8 mouse cellular contexts compared by ENCODE assay signal in genomic region chr2:129258475-129259211, GRCm38 (mm10). TPM values are rescaled to one million over a fixed set of nuclear protein-coding genes. Genes with fewer than 3 reads are reported as not detected.
A peak's percentile ranks its signal among the peaks of the same experiment; 100 is the strongest.
DNase-seq lines count a peak whose midpoint lies in the region; ATAC-seq and TF ChIP-seq lines count a peak whose summit lies in the region.

No protein-coding gene starts in this region.

- H3K9ac ChIP-seq in heart, adult 2 months (ENCODE audit: low read depth, low read length), result no peak overlapping the region
- H3K9ac ChIP-seq in intestine, embryonic 15.5 days, result no peak overlapping the region

- peak; percentile 85; the same call in 1 of the 2 replicates for TF ChIP-seq EP300 in heart, adult 2 months (IDR thresholded peaks at IDR 0.05; ENCODE audit: insufficient read depth, low read depth, low read length)

- no peaks in the 10 kb centered on the region for H3K36me3 ChIP-seq in heart, adult 2 months (ENCODE audit: control insufficient read depth, insufficient read depth, low read length)
- H3K36me3 ChIP-seq in intestine, embryonic 15.5 days, result no peaks in the 10 kb centered on the region
- no peaks in the 10 kb centered on the region for H3K36me3 ChIP-seq in small intestine, adult 2 months (ENCODE audit: control insufficient read depth, insufficient read depth, low read length)

- peak; percentile 30 for ATAC-seq in intestine, embryonic 15.5 days

- 36% methylated on average over 7 of the region's 7 CpGs for WGBS in heart, adult 2 months
- WGBS in intestine, embryonic 15.5 days, result 33% methylated on average over 7 of the region's 7 CpGs
- 31% methylated on average over 7 of the region's 7 CpGs for WGBS in small intestine, adult 2 months

- no peaks in the 10 kb centered on the region for H3K79me2 ChIP-seq in heart, adult 2 months (replicated peaks; ENCODE audit: control insufficient read depth, insufficient read depth, low read length)

- TF ChIP-seq CTCF in heart, adult 2 months (IDR thresholded peaks at IDR 0.05), result peak; percentile 95; the same call in 1 of the 2 replicates
- peak; percentile 45; the same call in 1 of the 2 replicates for TF ChIP-seq CTCF in small intestine, adult 2 months (IDR thresholded peaks at IDR 0.05; ENCODE audit: extremely low read depth, insufficient read length, insufficient replicate concordance, low read depth, low read length)

- H3K4me2 ChIP-seq in intestine, embryonic 15.5 days (replicated peaks), result no peak overlapping the region

- peak; percentile 35 to 41 for DNase-seq in heart, adult 2 months
- no peak for DNase-seq in heart, postnatal 25 days (ENCODE audit: low spot score)
- DNase-seq in cerebellum, adult 8-10 months, result peak; percentile 75
- DNase-seq in frontal cortex, adult 2 months (ENCODE audit: extremely low spot score in 1 of 2, low spot score in 1 of 2), result peak; percentile 41 to 95
- peak; percentile 68 to 88 for DNase-seq in left cerebral cortex, postnatal 25 days (ENCODE audit: low spot score in 2 of 2)
- peak; percentile 89 for DNase-seq in mesoderm, embryonic 11.5 days (ENCODE audit: low read depth, low spot score)

- no peak overlapping the region for H3K27ac ChIP-seq in heart, adult 2 months
- no peak overlapping the region for H3K27ac ChIP-seq in intestine, embryonic 15.5 days
- no peak overlapping the region for H3K27ac ChIP-seq in small intestine, adult 2 months (ENCODE audit: insufficient read depth, low read depth, low read length)

- H3K9me3 ChIP-seq in intestine, embryonic 15.5 days, result no peaks in the 10 kb centered on the region

- no peaks in the 10 kb centered on the region for H3K27me3 ChIP-seq in heart, adult 2 months (ENCODE audit: control insufficient read depth, insufficient read depth, low read length)
- no peaks in the 10 kb centered on the region for H3K27me3 ChIP-seq in intestine, embryonic 15.5 days (replicated peaks)
- 0 out of 2 replicates have a peak, but pooled peaks cover 5% of the 10 kb centered on the region for H3K27me3 ChIP-seq in small intestine, adult 2 months (ENCODE audit: control insufficient read depth, insufficient read depth, low read length)

- no peaks in the 10 kb centered on the region for H3K4me1 ChIP-seq in heart, adult 2 months (ENCODE audit: control insufficient read depth, insufficient read depth, low read length)
- H3K4me1 ChIP-seq in intestine, embryonic 15.5 days (replicated peaks), result peaks cover 16% of the 10 kb centered on the region
- H3K4me1 ChIP-seq in small intestine, adult 2 months (ENCODE audit: control insufficient read depth, insufficient read depth, insufficient read length, low read length), result peaks cover 2% of the 10 kb centered on the region

- intact Hi-C loops in heart, adult 2 months (cut with DNase I), result loop anchor here (1.0 to 5.0 kb wide), 5 partner anchors 46 to 310 kb away; no protein-coding TSS in a partner anchor
- intact Hi-C loops in heart, postnatal 25 days (cut with DNase I), result loop anchor here (1.0 to 5.0 kb wide), 5 partner anchors 84 to 311 kb away; no protein-coding TSS in a partner anchor
- intact Hi-C loops in left cerebral cortex, postnatal 25 days (cut with DNase I), result loop anchor here (1.0 to 10.0 kb wide), 4 partner anchors 84 to 404 kb away; partner anchors contain the start of gene Chchd5

- no peak for TF ChIP-seq POLR2A in heart, adult 2 months (IDR thresholded peaks at IDR 0.05; ENCODE audit: insufficient read depth, low read depth, low read length)
- no peak for TF ChIP-seq POLR2A in small intestine, adult 2 months (IDR thresholded peaks at IDR 0.05; ENCODE audit: low read depth, low read length)

- no peak overlapping the region for H3K4me3 ChIP-seq in heart, adult 2 months
- H3K4me3 ChIP-seq in intestine, embryonic 15.5 days (replicated peaks), result no peak overlapping the region
- H3K4me3 ChIP-seq in small intestine, adult 2 months (ENCODE audit: low read depth, low read length), result no peak overlapping the region

RNA-seq across cellular contexts. Expression of gene Ckap2l, which starts 38.4 kb away (rescaled TPM):
- total RNA-seq in heart, adult 2 months (2021), result under 1 TPM; 0.29 to 0.55 TPM
- polyA plus RNA-seq in heart, adult 2 months (2012; rRNA removed), result 0.08 and 0.20 TPM in 2 replicates
- under 1 TPM; 0.81 to 0.95 TPM for total RNA-seq in heart, postnatal 25 days (2021)
- polyA plus RNA-seq in frontal cortex, adult 2 months (2012; rRNA removed), result 0.26 and 0.34 TPM in 2 replicates
- polyA plus RNA-seq in intestine, embryonic 15.5 days (2015; fragmentation: Nextera tagmentation; extraction: Ambion mirVana), result 34.2 and 35.8 TPM in 2 replicates
- under 1 TPM; 0.21 to 0.53 TPM for total RNA-seq in left cerebral cortex, postnatal 25 days (2021)
- polyA plus RNA-seq in small intestine, adult 2 months (2012; rRNA removed), result 0.47 and 0.91 TPM in 2 replicates

RNA-seq across cellular contexts. Expression of gene Il1a, which starts 51.1 kb away (rescaled TPM):
- total RNA-seq in heart, adult 2 months (2021), result not detected
- not detected in 2 replicates for polyA plus RNA-seq in heart, adult 2 months (2012; rRNA removed)
- total RNA-seq in heart, postnatal 25 days (2021), result not detected
- polyA plus RNA-seq in frontal cortex, adult 2 months (2012; rRNA removed), result 1.3 and 1.4 TPM in 2 replicates
- 0.40 and 0.68 TPM in 2 replicates for polyA plus RNA-seq in intestine, embryonic 15.5 days (2015; fragmentation: Nextera tagmentation; extraction: Ambion mirVana)
- 1 to 10 TPM in 1 of 2 experiments, under 1 TPM in 1; 0.39 to 1.0 TPM for total RNA-seq in left cerebral cortex, postnatal 25 days (2021)
- 0.19 and 0.23 TPM in 2 replicates for polyA plus RNA-seq in small intestine, adult 2 months (2012; rRNA removed)

Comparison
In these comparisons a context has a peak if more than half of its experiments do, and no peak if none do; other contexts are left out.
1. RNA of gene Ckap2l, which starts 38.4 kb away (polyA plus RNA-seq): 34.2 to 35.8 TPM in intestine, embryonic 15.5 days; 0.47 to 0.91 TPM in small intestine, adult 2 months, 0.26 to 0.34 TPM in frontal cortex, adult 2 months and 0.08 to 0.20 TPM in heart, adult 2 months; every median in the first group is over 10 times any median in the second.